Mouse (Mus musculus): ENCODE results near the gene Strap. TPM values are rescaled to one million over a fixed set of nuclear protein-coding genes. Genes with fewer than 3 reads are reported as not detected.
"Not testable (repeated sequence)": the region's sequence is repeated elsewhere in the genome, so short reads cannot be mapped to it uniquely, and the experiment has no call there.

Strap gene
- total RNA-seq (2014; fragmentation: Nextera tagmentation) (116 and 121 TPM in 2 replicates), total RNA-seq (2017) (155 and 171 TPM in 2 replicates)

GRCm38 (mm10) chr6:137734846-137735609 lies at the start of gene Strap:
TSS of gene Strap (plus strand) at chr6:137735078.
- peak; percentile 96 for ATAC-seq (replicated peaks; ENCODE audit: poor library complexity, severe bottlenecking)

DNA sequence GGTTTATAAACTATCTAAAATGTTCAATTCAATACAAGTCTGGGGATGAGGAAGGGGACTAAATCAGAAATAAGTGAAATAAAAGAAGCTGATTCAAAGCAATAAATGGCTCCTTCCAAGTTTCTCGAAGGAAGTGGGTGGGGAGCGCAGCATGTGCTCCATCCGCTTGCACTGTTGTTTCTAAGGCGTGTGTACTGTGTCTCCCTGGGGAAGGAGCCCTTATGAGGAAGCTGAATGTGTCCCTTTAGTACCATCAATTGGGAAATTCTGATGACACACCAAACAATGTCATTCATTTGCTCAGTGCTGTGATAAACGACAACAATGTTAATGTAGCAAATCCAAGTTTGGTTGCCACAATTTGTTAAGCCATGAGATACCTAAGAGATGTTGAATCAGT lies 47.2 kb upstream of the Strap start:
- no peak for ATAC-seq (replicated peaks; ENCODE audit: poor library complexity, severe bottlenecking)

DNA sequence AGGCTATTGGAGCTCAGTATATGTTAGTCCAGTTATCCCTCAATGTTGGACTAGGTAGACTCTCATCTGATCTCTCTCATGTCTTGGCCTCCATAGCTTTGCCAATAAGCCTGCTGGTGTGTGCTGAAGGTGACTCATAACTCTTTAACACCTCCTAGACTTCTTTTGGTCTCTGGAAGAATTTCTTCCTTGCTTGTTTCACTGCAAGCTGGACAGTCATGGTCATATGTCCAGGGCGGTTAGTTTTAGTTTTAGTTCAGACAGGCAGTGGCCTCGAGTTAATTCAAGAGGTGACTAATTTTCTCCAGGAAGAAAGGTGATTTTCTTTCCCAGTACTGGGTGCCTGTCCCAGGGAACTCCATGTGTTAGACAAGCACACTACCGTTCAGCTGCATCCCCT lies 46.8 kb upstream of the Strap start:
- ATAC-seq (replicated peaks; ENCODE audit: poor library complexity, severe bottlenecking): no peak

DNA sequence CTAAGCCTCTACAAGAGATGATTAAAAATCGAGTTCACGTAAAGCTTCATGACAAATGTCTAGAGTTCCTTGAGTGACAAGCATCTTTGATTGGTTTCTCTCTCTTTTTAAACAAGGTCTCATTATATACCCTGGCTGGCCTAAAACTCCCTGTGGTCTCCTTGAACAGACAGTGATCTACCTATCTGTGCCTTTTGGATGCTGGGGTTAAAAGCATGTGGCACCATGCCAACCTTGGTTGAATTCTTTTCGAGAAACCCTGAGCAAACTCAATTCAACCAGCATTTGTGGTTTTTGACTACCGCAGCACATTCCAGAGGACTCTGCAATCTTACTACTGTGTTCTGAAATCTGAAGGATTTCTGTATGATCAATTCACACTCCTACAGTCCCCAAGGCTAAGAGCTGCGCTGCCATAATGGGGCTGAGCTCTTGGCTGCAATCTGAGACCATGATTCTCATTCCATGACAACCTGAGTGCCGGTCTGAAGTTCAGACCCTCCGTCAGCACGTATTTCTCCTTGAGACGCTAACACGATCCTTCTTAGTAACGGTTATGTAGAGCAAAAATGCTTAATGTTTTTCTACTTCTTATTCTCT lies 46.3 kb upstream of the Strap start:
- ATAC-seq (replicated peaks; ENCODE audit: poor library complexity, severe bottlenecking): no peak

GRCm38 (mm10) chr6:137690550-137691119 lies 44.2 kb upstream of the Strap start:
- ATAC-seq (replicated peaks; ENCODE audit: poor library complexity, severe bottlenecking): no peak

DNA sequence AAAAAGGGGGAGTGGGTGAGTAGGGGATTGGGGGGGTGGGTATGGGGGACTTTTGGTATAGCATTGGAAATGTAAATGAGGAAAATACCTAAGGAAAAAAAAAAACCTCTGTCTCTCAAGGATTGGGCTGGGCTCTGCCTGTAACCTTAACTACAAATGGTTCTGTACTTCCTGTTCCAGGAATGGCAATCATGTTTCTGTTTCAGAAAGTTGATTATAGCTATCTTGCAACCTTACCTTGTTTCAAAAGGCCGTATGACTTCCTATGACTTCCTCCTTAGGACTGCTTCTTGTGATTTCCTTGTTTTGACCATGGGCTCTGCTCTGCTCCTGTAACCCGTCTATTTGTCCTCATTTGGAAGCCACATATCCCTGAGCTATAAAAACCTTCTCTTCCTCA lies 40.6 kb upstream of the Strap start:
- peak; percentile 24 for ATAC-seq (replicated peaks; ENCODE audit: poor library complexity, severe bottlenecking)

DNA sequence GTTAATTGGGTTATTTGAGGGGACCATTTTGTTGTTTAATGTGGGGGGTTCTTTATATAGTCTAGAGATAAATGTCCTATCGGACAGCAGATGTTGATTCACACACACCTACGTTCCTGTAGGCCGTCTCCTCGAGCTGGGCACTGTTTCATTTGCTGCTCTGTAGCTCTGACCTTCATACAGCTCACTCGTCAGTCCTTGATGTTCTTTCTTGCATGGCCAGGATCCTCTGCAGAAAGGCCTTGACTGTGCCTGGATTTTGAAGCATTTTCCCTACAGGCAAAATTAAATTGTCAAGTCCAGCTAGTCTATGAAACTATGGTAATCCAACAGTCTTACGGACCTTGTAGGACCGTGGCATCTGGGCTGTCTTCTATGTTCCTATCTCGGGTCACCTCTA lies 39.8 kb upstream of the Strap start:
- no peak for ATAC-seq (replicated peaks; ENCODE audit: poor library complexity, severe bottlenecking)

DNA sequence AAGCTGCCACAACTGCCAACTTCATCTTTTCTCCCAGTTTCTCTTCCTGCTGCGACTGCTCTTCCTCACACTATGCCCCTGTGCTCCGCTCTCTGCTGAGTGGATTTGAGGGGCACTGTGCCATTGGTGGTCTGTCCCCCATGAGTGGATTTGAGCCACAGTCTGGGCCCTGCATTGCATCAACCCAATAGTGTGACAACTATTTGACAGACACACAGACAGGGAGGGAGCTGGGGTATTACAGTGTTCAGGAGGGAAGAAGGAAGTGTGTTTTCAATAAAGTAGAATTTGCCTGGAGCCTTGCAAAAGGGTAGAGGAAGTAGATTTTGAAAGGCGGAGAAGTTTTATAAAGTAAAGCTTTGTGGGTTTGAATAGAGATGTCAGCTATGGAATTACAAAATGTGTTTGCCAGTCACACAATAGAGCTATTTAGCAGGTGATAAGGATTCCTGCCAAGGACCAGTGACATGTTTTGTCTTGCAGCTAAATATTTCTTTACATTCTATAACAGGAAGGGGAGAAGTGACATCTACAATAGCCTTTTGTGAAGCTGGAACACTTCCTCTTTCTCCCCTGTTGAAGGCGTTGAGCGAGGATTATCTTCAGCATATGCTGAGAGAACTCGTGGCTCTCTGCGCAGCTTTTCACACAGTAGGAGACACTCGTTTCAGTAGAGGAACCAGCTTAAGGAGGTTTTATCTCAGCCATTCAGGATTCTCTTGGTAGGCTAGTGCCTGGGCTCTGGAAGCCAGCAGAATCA lies 38.3 kb upstream of the Strap start:
- ATAC-seq (replicated peaks; ENCODE audit: poor library complexity, severe bottlenecking): peak; percentile 86

DNA sequence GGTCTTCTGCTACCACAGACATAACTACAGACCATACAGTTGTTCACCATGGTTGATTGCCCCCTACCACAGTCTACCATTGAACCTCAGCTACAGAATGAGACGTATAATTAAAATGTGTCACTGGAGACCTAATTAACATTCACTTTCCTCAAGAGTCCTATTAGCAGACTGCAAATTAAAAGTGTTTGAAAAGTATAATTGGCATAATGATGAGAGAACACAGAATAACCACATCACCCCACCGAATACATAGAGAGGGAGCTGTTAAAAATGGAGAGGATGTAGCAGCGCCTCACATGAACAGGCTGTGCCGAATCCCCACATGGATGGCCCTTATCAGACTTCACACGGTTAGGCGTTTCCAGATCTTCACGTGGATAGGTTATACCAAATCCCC lies 35.4 kb upstream of the Strap start:
- ATAC-seq (replicated peaks; ENCODE audit: poor library complexity, severe bottlenecking): no peak

DNA sequence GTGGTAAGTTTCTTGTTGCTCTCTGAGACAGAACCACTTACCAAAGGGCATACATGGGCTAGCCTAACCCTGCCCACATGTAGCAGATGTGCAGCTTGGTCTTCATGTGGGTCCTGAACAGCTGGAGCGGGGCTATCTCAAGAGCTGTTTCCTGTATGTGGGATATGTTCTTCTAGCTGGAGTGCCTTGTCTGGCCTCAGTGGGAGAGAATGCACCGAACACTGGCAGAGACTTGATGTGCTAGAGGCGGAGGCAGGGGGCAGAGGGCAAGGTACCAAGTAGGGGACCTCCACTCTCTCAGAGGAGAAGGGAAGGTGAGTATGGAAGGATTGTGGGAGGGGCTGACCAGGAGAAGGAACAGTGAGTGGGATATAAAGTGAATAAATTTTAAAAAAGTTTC lies 32.7 kb upstream of the Strap start:
- no peak for ATAC-seq (replicated peaks; ENCODE audit: poor library complexity, severe bottlenecking)

GRCm38 (mm10) chr6:137702918-137703317 lies 32.0 kb upstream of the Strap start:
- ATAC-seq (replicated peaks; ENCODE audit: poor library complexity, severe bottlenecking): no peak

- no peak for ATAC-seq (replicated peaks; ENCODE audit: poor library complexity, severe bottlenecking)
These were observed 31.4 kb upstream of the Strap start for GRCm38 (mm10) chr6:137703431-137703830.

- peak; percentile 92 for ATAC-seq (replicated peaks; ENCODE audit: poor library complexity, severe bottlenecking)
These were observed 30.5 kb upstream of the Strap start for GRCm38 (mm10) chr6:137704300-137704939.

DNA sequence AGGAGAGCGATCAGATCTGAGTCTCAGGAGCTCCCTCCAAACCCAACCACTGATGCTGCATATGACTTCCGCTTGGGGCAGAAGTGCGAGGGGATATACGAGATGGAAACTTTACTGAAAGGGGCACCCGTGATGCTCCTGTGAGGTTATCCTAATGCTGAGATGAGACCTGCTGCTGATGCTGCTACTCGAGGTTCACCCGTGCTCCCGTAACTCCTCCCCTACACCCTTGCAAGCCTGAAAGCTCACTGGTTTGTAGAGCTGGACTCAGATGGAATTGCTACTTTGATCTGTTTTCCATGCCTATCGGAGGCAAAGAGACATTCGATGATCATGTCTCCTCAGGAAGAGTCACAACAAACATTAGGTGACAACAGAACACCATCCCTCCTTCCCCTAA lies 28.7 kb upstream of the Strap start:
- ATAC-seq (replicated peaks; ENCODE audit: poor library complexity, severe bottlenecking): no peak

DNA sequence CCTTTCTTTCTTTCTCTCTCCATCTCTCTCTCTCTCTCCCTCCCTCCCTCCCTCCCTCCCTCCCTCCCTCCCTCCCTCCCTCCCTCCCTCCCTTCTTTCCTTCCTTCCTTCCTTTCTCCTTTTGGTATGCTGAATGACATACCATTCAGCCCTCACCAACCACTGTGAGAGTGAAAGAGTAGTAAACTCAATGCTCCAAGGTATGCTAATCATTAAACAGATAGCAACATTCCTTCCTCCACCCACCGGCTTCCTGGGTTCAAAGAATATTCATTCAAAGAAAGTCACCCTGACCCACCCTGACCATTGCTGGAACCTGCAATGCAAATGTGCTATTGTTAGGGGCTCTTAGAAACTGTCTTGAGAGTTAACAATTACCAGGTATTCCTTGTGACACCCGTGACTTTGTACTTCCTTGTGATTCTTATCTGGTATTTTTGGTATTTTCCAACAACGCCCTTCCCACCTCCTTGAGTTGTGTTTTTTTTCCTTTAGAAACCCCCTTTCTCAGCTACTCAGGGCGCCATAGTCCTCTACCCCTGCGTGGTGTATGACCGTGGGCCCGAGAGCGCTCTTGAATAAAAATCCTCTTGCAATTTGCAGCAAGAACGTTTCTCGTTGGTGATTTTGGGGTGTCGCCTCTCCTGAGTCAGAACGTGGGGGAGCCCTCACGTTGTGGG lies 26.0 kb upstream of the Strap start:
- not testable (repeated sequence) for ATAC-seq (replicated peaks; ENCODE audit: poor library complexity, severe bottlenecking)

GRCm38 (mm10) chr6:137710179-137711037 lies 24.5 kb upstream of the Strap start:
- no peak for ATAC-seq (replicated peaks; ENCODE audit: poor library complexity, severe bottlenecking)

DNA sequence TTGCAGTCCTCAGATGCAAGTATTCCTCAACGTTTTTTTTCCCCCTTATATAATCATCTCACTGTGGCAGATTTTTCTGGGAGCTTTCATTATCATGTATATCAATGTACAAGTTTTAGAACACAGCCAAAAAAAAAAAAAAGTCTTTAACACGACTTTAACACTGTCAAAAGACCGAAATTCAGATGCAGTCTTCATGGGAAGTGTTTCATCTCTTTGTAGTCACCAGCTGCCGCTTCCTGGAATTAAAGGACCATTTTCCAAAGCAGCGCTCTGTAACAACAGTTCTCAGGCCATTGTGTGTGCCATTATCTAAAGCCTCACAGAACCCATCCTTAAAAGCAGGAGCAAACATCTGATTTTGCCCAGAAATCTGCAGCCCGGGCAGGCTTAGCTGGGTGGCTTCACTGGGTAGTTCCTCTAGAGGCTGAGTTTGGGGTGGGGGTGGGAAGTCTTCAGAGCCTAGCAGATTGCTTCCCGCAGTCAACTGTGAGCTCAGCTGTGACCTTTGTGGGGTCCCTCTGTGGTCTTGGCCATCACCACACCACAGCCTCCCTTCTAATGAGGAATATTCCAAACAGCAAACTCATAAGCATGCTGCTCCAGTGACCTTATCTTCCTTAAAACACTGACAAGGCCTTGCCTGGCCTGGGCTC lies 22.1 kb upstream of the Strap start:
- ATAC-seq (replicated peaks; ENCODE audit: poor library complexity, severe bottlenecking): no peak

DNA sequence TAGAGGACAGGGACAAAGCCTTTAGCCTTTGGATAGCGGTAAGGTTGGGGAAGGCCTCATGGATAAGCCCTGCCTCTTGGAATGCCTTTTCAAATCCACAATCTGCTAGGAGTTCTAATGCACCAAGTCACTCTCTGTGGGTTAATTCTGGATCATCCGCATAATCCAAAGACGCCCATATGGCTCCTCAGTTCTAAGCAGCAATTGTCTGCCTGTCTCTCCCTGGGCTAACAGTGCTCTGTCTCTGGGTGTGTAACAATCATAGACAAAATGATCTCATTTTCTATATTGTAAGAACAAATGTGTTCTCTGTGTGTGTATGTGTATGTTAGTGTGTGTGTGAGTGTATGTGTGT lies 21.6 kb upstream of the Strap start:
- ATAC-seq (replicated peaks; ENCODE audit: poor library complexity, severe bottlenecking): no peak

DNA sequence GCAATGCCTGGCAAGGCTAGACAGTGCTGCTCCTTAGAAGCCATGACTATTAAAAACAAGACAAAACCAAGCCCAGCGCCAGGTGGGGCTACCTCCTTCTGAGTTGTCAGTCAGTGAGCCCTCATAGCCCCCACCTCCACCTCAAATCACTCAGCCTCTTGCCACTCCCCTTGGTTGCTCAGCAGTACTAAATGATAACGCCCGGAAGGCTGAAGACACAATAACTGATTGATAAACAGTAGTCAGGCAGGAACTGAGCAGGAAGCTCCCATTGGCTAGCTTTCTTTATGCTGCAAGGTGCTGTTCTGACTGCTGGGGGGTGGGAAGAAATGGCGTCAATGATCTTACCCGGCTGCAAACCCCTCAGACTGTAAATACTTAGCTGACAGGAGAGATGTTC lies 18.1 kb upstream of the Strap start:
- ATAC-seq (replicated peaks; ENCODE audit: poor library complexity, severe bottlenecking): no peak

All from granulocyte monocyte progenitor cell, adult 5-6 weeks (primary cell).